Mouse (Mus musculus): ENCODE measurements at regions not wholly inside any gene's neighbourhood (a gene's known extent, or its start where the extent isn't known, plus 50 kb on each side); places are given as distances from the start of the nearest gene placed in this dataset.

DNA sequence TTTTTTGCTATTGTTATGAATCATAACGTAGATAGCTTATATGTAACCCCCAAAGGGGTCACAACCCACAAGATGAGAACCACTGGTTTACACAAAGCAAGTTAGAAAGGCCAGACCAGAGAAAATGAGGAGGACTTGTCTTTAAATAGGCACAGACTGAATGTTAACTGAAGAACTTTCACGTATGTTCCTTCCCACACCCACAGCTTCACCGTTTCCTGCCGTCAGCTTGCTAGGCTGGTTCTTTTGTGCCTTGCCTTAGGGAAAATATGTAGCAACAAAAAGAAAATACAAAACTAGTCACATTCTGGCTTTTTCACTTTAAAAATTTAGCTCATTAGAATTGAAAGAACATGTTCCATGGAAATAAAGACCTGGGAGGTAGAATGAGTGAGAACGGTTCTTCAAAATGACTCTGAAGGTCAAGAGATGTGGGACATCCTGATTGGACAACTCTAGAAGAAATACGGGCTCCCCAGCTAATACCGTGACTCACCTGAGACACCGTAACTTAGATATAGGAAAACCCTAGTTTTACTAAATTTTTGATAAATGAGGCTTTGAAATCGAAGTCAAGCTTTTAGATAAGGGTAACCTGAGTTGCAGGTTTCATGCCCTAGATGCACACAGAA, 57.2 kb upstream of the Gm47985 start:
- H3K9me3 ChIP-seq: no peaks in the 10 kb centered on the region
- WGBS: 88% methylated on average over 9 of the region's 9 CpGs
- ATAC-seq (ENCODE audit: extremely low read depth, insufficient number of reproducible peaks, low FRiP score, low TSS enrichment): no peak
- H3K4me2 ChIP-seq: no peak overlapping the region
- no peak overlapping the region for H3K9ac ChIP-seq
- no peak overlapping the region for H3K27ac ChIP-seq (replicated peaks)
- H3K4me1 ChIP-seq: peaks cover 32% of the 10 kb centered on the region
- H3K27me3 ChIP-seq (replicated peaks): no peaks in the 10 kb centered on the region
- no peaks in the 10 kb centered on the region for H3K36me3 ChIP-seq
- no peak overlapping the region for H3K4me3 ChIP-seq

GRCm38 (mm10) chr1:151125764-151126485, 56.4 kb upstream of the Gm47985 start:
- no peak for ATAC-seq (ENCODE audit: extremely low read depth, insufficient number of reproducible peaks, low FRiP score, low TSS enrichment)
- Histone ChIP-seq H3K36me3 (no peaks in the 10 kb centered on the region), H3K27ac (replicated peaks) (no peak overlapping the region), H3K27me3 (replicated peaks) (no peaks in the 10 kb centered on the region), H3K4me2 (no peak overlapping the region), H3K9me3 (no peaks in the 10 kb centered on the region), H3K4me1 (peaks cover 38% of the 10 kb centered on the region), H3K4me3 (no peak overlapping the region), H3K9ac (no peak overlapping the region)
- 58% methylated on average over 3 of the region's 3 CpGs for WGBS

- Histone ChIP-seq H3K9ac (no peak overlapping the region), H3K9me3 (no peaks in the 10 kb centered on the region), H3K27ac (replicated peaks) (no peak overlapping the region), H3K4me3 (no peak overlapping the region), H3K4me2 (no peak overlapping the region), H3K4me1 (peaks cover 46% of the 10 kb centered on the region), H3K27me3 (replicated peaks) (no peaks in the 10 kb centered on the region), H3K36me3 (no peaks in the 10 kb centered on the region)
- ATAC-seq (ENCODE audit: extremely low read depth, insufficient number of reproducible peaks, low FRiP score, low TSS enrichment): no peak
- WGBS: 57% methylated on average over 1 of the region's 1 CpGs
These were observed 55.6 kb upstream of the Gm47985 start for GRCm38 (mm10) chr1:151126756-151127155.

- H3K4me3 ChIP-seq: no peak overlapping the region
- H3K9ac ChIP-seq: no peak overlapping the region
- 57% methylated on average over 5 of the region's 5 CpGs for WGBS
- no peaks in the 10 kb centered on the region for H3K36me3 ChIP-seq
- H3K27me3 ChIP-seq (replicated peaks): no peaks in the 10 kb centered on the region
- peaks cover 52% of the 10 kb centered on the region for H3K4me1 ChIP-seq
- no peak overlapping the region for H3K4me2 ChIP-seq
- 0 out of 2 replicates have a peak overlapping the region, but pooled peaks have one; percentile 12 for H3K27ac ChIP-seq (replicated peaks)
- H3K9me3 ChIP-seq: no peaks in the 10 kb centered on the region
- no peak for ATAC-seq (ENCODE audit: extremely low read depth, insufficient number of reproducible peaks, low FRiP score, low TSS enrichment)
These were observed 54.3 kb upstream of the Gm47985 start for GRCm38 (mm10) chr1:151128005-151128404.

DNA sequence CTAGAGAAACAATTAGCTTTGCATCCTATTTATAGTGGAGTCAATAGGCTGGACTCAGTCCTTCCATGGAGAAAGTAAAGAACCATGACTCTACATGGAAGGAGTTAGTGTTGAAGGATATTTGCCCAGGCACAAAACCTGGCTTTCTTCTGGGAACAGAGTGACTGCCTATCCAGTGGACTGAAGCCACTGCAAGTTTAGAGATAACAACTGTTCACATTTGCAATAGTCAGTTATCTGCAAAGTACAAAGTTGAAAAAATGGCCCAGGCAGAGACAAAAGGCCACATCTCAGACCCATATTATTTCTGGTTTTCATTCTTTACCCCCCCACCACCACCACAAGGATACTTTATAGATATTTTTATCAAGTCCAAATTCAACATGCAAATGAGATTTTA, 53.4 kb upstream of the Gm47985 start:
- no peak for ATAC-seq (ENCODE audit: extremely low read depth, insufficient number of reproducible peaks, low FRiP score, low TSS enrichment)
- no peaks in the 10 kb centered on the region for H3K9me3 ChIP-seq
- H3K27me3 ChIP-seq (replicated peaks): no peaks in the 10 kb centered on the region
- no peak overlapping the region for H3K9ac ChIP-seq
- no peaks in the 10 kb centered on the region for H3K36me3 ChIP-seq
- H3K27ac ChIP-seq (replicated peaks): peak overlapping the region; percentile 85
- peaks cover 52% of the 10 kb centered on the region for H3K4me1 ChIP-seq
- H3K4me2 ChIP-seq: no peak overlapping the region
- no peak overlapping the region for H3K4me3 ChIP-seq

- 15% methylated on average over 6 of the region's 6 CpGs for WGBS
- Histone ChIP-seq H3K4me3 (no peak overlapping the region), H3K27me3 (replicated peaks) (no peaks in the 10 kb centered on the region), H3K4me2 (peak overlapping the region; percentile 51), H3K27ac (replicated peaks) (peak overlapping the region; percentile 85), H3K9me3 (no peaks in the 10 kb centered on the region), H3K4me1 (peaks cover 52% of the 10 kb centered on the region), H3K9ac (peak overlapping the region; percentile 28; the same call in 1 of the 2 replicates), H3K36me3 (no peaks in the 10 kb centered on the region)
- no peak for ATAC-seq (ENCODE audit: extremely low read depth, insufficient number of reproducible peaks, low FRiP score, low TSS enrichment)
These were observed 52.3 kb upstream of the Gm47985 start for GRCm38 (mm10) chr1:151130036-151130435.

DNA sequence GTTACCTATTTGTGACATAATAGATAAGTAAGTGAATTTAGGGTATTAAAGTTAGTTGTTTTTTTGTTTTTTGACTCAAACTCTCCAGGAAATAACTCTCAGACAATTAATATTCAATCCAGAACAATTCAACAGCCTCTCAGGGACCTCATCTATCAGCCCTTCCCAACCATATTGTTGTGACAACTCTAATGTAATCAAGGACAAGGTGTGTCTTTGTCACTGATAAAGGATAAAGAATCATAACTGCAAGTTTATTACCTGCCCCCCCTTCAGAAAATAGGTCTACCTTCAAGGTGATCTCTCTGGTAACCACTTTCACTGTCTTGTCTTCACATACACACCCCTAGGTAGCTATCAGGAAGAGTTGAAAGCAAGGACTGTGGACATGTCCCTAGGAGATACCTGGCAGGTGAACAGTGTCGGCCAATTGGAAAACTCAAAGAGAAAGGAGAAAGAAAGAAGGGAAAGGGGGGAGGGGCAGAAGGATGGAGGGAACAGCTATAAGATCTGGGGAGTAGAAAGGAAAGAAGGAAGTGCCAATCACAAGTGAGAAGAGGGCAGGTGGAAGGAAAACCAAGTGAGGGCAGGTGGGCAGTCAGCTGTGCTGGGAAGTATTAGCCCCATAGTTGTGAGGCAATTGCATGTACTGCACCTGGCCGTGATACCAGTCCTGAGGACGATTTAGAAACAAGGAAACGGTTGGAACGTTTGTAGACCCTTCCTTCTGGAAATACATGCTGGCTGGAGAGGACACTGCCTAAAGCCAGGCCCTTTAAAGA, 51.3 kb upstream of the Gm47985 start:
- ATAC-seq (ENCODE audit: extremely low read depth, insufficient number of reproducible peaks, low FRiP score, low TSS enrichment): no peak
- WGBS: 52% methylated on average over 5 of the region's 5 CpGs
- Histone ChIP-seq H3K4me3 (no peak overlapping the region), H3K4me2 (no peak overlapping the region), H3K9me3 (no peaks in the 10 kb centered on the region), H3K27ac (replicated peaks) (peak overlapping the region; percentile 63), H3K27me3 (replicated peaks) (no peaks in the 10 kb centered on the region), H3K9ac (no peak overlapping the region), H3K36me3 (no peaks in the 10 kb centered on the region), H3K4me1 (peaks cover 48% of the 10 kb centered on the region)

DNA sequence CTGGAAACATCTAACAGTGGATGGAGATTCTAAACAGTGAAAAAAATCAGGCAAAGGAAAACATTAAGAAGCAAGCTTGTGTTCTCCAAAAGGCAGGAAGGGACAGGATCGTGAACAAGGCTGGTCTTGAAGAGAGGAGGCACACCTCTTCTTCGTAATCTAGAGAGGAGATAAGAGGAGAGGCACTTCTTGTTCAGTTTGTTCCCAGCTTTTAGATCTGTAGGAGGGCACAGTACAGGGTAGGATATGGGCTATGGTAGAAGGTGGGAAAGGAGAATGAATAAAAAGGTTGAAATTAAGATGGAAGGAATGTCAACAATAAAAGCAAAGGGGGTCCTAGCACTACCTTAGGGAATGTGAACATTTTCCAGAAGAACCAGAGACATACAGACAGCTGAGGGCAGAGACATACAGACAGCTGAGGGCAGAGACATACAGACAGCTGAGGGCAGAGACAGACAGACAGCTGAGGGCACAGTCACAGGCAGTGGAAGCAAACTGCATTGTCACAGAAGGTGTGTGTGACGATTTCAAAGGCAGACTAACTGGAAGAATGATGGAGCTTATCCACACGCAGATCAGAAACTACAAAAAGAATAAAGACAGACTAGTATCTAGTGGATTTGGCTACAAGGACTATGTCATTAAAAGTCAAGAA, 50.6 kb upstream of the Gm47985 start:
- no peaks in the 10 kb centered on the region for H3K9me3 ChIP-seq
- WGBS: 30% methylated on average over 4 of the region's 4 CpGs
- H3K4me2 ChIP-seq: no peak overlapping the region
- peak overlapping the region; percentile 63 for H3K27ac ChIP-seq (replicated peaks)
- no peak overlapping the region for H3K9ac ChIP-seq
- no peaks in the 10 kb centered on the region for H3K27me3 ChIP-seq (replicated peaks)
- peaks cover 47% of the 10 kb centered on the region for H3K4me1 ChIP-seq
- H3K4me3 ChIP-seq: no peak overlapping the region
- H3K36me3 ChIP-seq: no peaks in the 10 kb centered on the region
- no peak for ATAC-seq (ENCODE audit: extremely low read depth, insufficient number of reproducible peaks, low FRiP score, low TSS enrichment)
